In the genomic region with DNA sequence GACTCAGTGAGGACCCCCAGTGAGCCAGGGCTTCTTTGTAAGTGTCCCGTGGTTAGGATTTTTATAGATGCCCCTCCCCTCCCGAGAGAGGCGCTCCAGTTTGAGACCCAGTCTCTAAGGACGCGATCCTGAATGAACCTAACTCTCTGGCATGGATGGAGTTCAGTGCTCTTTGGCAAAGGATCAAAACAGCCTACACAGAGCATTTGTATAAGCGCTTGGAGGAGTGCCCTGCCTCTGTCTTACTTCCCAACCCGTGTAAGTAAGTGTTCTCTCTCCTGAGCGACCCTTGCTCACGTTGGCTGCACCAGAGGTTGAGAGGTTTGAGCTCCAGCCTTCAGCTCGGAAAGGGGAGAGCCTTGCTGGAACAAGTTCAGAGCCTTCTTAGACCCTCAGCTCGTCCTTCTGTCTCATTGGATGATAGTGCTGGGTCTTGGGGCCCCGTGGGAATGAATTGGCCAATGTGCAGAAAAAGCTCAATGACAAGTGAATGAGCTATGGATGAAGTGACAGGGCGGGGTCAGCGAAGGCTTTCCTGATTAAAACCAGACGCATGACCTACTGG, we compare ENCODE assay signal across 9 mouse cellular contexts. TPM values are rescaled to one million over a fixed set of nuclear protein-coding genes. Genes with fewer than 3 reads are reported as not detected.
DNase-seq lines count a peak whose midpoint lies in the region; ATAC-seq lines count a peak whose summit lies in the region.
"Had no signal": no experiment of that assay in that cellular context is flagged by ENCODE, and none has a peak within 500 bp of the region (broad histone marks: within the 10 kb centered on the region; RNA-seq: fewer than 3 reads in every experiment).

No protein-coding gene starts in this region.

- ATAC-seq in frontal cortex, adult (ENCODE audit: low TSS enrichment) = no peak

- peak; percentile 55 for DNase-seq in cerebellum, adult 9-10 months
- DNase-seq in cerebellum, postnatal 4 days (ENCODE audit: low spot score in 2 of 2) = no peak
- peak; percentile 14 for DNase-seq in ES-CJ7 (ENCODE audit: low read depth, low spot score)
- DNase-seq in gastrocnemius, postnatal 36 days = peak; percentile 42 to 46
- peak; percentile 38 to 51 for DNase-seq in kidney, postnatal 36 days
- DNase-seq in yolk sac, embryonic 10.5 days (ENCODE audit: low spot score) = no peak
- DNase-seq in layer of hippocampus, postnatal 36 days = no peak
- DNase-seq: spleen, adult 18-20 months had no signal

- intact Hi-C loops in gastrocnemius, postnatal 36 days (cut with DNase I) = no loop called here

RNA-seq across cellular contexts. Expression of gene Taok3, which starts 33.7 kb away (rescaled TPM):
- total RNA-seq in gastrocnemius, postnatal 36 days (2021) = 1 to 10 TPM; 3.9 to 4.3 TPM
- total RNA-seq in layer of hippocampus, postnatal 36 days (2021) = 10 to 100 TPM; 55.3 to 63.5 TPM

RNA-seq across cellular contexts. Expression of gene Suds3, which starts 37.7 kb away (rescaled TPM):
- total RNA-seq in gastrocnemius, postnatal 36 days (2021) = 10 to 100 TPM; 70.7 to 72.4 TPM
- 100 to 1,000 TPM; 117 to 119 TPM for total RNA-seq in layer of hippocampus, postnatal 36 days (2021)

Comparison
In these comparisons a context has a peak if more than half of its experiments do, and no peak if none do; other contexts are left out.
1. DNase-seq: peak in cerebellum, adult 9-10 months (single experiment), ES-CJ7 (single experiment), gastrocnemius, postnatal 36 days (2 of 2) and kidney, postnatal 36 days (2 of 2); none in cerebellum, postnatal 4 days (0 of 2), yolk sac, embryonic 10.5 days (single experiment) and layer of hippocampus, postnatal 36 days (0 of 2).
2. RNA of gene Taok3, which starts 33.7 kb away (total RNA-seq): 55.3 to 63.5 TPM in layer of hippocampus, postnatal 36 days; 3.9 to 4.3 TPM in gastrocnemius, postnatal 36 days; every median in the first group is over 10 times any median in the second.